Mouse (Mus musculus): ENCODE results near the gene Pcbd1.

Gene Pcbd1

DNA sequence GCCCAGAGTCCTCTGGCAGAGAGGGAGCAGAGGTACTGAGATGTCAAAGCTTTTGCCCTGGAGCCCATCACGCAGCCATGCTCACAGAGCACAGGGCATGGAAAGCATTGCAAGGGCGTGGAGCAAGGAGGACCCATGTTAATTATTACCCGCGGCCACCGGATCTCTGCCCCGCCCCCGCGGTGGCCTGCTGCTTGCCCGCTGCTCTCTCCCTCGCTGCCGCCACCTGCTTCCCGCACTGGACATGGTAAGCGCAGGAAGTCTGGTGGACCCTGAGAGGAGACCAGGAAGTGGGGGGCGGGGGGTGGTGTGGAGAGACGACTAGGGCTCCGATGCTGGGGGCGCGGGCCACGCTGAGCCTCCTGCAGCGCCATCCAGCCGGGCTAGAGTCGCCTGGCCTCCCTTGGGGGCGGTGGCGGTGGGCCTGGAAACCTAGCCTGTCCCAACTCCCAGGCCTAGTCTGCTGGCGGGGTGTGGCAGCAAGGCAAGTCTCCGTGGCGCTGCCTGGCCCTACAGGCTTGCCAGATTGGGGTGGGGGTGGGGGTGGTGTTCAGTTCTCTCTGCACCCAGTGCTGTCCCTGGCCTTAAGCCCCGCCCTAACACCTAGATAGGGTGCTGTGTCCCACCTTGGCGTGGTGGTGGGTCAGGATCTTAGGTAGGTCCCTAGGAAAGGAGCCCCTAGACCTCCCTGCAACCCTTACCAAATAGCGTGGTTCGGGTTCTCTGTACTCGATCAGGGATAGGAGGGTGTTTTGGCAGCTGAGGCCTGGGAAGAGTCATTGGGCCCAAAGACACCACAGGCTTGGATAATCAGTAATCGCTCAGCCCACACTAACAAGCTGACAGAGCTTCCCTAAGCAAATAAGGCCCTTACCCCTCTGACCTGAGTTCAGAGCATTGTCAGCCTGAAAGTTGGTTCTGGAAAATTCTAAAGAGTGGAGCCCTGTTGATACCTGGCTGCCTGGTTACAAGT lies at the start of gene Pcbd1:
Pcbd1 (plus strand) TSS at position 162 of the 973 bp plus-strand sequence.
- peak; percentile 61 for DNase-seq

DNA sequence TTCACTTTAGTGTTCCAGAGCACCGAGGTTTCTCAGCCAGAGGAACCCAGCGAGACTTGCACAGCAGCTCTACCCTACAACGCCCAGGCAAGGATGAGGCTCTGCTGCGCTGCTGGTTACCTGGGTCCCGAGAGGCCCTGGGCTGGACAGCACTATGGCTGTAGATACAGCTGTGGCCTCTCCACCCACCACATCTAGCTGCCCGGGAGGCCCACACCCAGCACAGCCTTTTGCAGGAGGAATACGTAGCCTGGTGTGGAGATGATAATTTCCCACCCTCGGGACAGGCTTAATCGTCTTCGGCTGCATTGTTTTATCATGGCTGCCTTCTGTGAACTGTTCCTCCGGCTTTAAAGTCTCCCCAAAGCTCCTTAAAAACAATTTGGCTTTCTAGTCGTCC lies 49.5 kb upstream of the Pcbd1 start:
- no peak for DNase-seq

DNA sequence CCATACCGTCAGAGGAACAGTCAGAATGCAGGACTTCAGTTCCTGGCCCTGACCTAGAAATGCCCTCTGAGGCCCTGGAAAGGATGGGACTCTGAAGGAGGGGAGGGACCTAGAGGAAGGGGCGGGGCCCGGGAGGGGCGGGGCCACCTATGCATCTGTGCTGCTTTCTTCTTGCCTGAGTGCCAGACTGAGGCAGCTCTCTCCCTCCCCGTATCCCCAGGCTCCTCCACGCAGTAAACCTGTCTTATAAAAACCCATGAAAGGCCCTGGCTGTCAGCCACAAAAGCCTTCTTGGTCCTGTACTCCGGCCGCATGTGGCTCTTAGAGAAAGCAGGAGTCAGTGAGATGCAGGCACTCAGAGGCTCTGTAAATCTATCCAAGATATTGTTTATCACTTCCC lies 44.0 kb upstream of the Pcbd1 start:
- no peak for DNase-seq

DNA sequence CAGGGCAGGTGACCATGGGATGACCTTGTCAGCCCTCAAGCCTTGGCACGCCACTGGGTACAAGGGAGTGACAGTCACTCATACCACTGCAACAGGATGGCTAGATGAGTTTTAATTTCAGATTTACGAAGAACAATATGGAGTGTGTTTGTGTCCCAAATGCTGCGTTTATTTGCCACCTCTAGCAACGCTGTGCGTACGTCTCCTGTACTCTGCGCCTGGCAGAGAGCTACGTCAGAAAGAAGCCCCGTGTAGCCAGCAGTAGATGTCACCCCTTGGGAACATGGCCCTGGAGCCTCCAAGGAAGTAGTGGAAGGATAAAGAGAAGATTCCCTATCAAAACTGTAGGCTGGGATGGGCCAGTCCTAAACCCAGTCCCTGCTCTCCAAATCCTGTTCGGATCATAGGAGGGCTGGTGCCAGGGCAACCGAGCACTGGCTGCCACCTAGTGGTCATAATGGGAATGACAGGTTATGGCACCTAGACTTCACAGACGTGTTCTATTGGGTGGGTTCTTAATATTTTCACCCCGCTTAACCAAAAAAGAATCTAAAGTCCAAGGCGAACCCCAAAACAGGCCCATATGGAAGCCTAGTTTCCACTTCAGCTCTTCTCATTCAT lies 37.0 kb upstream of the Pcbd1 start:
- DNase-seq: peak; percentile 46

DNA sequence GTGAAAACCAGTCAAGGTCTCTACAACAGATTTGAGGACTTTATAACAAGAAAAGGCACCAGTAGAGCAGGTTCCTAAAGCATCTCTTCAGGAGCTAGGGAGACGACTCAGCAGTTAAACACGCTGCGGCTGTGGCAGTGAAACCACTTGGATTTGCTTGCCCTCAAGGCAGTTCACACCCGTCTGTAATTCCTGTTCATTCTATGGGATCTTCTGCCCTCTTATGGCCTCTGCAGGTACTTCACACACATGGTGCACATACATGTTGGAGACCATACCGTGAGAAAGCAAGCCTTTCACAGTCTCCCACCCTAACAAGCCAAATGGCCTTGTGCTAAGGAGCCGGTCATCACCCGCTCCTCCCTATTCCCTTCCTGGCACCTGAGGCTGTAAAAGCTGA lies 32.5 kb upstream of the Pcbd1 start:
- DNase-seq: no peak

DNA sequence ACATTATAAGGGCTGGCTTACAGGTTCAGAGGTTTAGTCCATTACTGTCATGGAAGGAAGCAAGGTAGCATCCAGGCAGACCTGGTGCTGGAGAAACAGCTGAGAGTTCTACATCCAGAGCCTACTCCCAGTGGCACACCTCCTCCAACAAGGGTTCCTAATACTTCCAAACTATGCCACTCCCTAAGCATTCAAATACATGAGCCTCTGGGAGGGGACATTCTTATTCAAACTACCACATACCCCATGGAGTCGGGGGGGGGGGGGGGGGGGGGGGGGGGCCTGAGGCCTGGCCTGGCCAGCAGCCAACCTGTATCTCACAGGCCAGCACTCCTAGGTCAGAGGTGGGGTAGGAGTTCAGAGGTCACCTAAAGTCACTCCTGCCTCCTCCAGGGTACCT lies 30.0 kb upstream of the Pcbd1 start:
- DNase-seq: no peak

DNA sequence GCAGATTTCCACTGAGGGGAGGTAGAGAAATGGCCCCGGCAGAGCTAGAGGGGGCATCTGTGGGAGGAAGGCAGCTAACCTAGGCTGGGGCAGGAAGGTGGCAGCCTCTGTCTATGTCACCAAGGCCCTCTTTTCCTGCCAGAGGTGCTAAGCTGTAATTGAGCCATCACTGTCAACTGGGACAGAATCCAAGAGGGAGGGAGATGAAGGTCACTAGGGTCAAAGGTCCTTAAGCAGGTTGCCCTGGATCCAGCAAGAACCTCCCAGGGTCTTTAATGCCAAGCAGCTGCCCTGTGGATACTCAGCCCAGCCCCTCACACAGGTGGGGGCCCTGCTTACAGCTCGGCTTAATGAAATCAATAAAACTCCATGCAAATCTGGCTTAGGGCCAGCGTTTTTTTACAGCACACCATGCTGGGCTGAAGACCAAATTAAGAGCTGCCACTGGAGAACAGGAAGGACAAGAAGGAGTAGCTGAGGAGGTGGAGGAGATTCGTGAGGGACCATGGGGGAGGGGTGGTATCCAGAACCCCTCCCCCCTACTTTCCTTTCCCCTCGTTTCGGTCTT lies 29.5 kb upstream of the Pcbd1 start:
- no peak for DNase-seq

DNA sequence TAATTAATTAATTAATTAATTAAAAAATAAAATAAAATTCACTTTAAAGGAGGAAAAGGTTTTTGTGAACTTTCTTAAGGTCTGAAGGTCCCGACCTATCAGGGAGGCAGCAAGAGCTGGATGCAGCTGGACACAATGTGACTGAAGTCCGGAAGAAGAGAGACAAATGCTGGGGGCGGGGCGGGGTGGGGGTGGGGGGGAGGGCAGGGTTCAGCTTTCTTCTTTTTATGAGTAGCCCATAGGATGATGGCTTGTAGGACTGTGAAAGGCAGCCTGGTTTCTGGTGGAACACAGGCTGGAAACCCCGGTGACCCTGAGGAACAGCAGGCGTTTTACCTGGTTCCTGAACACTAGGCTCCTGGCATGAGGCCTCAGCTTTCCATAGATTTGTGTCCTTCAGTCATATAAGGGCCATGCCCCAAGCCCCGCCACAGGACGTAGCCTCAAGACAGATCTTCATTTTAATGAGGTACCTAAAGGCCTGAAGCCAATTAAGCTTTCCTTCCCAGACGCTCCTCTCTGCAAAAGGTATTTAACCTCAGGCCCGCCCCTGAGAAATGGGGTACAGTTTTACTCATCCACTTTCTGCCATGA lies 25.8 kb upstream of the Pcbd1 start:
- DNase-seq: no peak

DNA sequence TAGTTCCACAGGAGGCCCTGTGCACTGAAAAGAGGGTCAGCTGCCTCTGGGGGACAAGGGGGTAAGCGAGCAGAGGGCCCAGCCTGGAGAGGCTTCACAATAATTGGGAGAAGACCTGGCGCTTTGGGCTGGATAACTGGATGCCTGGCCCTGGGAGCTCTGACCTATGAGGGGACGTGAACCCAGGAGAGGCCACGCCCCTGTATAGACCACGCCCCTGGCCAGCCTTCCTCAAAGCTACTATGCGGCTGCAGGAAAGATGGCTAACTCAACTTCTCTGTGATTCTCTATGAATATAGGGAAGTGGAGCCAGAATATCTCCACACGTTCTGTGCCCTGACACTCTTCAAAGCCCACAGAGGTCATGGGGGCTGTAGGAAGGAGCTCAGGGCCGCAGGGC lies 24.5 kb upstream of the Pcbd1 start:
- no peak for DNase-seq

DNA sequence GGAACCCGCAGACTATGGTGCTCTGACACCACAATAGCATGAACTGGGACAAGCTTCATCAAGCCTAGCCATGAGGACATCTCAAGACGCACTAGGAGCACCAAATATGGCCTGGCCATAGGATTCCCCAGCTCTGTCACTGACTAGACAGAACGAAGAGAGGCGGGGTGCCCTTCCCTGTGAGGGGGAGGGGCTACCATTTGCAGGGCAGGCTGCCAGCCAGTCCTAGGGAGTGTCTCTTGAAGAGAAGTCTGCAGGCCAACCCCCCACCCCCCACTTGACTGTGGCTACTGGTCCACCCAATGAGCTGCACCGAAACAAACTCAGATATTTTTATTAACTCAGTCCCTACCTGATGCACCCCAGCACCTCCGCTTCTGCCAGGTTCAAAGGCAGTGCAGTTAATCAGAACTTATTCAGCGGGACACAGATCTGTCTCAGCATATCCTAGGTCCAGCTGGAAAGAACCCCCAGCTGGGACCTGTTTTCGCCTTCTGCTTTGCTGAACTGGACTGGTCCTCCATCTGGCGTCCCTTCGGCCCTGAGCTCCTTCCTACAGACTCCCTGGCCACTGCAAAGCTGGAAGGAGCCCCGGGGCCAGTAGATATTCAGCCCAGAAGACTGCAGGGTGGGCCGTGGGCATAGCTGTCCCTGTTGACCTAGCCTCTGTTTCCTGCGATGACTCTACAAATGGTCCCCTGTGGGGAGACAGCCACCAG lies 23.7 kb upstream of the Pcbd1 start:
- peak; percentile 47 for DNase-seq

DNA sequence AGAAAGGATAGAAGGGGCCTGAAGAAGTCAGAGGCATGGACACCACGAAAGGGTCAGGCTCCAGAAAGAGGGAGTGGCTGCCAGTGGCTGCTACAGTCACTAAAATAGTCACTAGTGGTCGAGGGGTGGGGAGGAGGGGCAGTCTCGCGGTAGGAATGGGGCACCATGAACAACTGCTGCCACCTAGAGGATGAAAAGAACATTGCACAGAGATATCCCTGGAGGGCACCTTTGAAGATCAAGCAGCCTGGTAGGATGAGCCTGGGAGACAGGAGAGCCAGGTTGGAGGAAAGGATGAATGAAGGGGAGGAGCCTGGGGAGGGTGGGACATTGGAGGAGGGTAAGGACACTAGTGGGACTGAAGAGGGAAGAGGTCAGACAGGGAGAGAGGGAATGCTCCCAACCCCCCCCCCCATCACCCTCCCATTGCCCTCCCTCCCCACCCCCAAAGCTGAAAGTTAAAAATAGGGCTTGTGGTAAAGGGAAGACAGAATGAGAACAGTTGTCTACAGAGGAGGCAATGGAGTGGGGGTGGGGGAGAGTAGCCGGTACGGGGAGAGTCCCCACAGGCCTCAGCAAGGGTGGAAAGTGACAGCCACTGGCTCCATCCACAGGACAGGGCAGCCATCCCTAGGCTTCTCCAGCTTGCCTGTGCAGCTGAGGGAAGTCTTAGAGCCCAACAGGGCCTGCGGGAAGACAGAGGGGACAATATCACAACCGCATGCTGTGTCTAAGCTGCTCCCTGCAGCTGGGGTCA lies 20.5 kb upstream of the Pcbd1 start:
- DNase-seq: peak; percentile 48

DNA sequence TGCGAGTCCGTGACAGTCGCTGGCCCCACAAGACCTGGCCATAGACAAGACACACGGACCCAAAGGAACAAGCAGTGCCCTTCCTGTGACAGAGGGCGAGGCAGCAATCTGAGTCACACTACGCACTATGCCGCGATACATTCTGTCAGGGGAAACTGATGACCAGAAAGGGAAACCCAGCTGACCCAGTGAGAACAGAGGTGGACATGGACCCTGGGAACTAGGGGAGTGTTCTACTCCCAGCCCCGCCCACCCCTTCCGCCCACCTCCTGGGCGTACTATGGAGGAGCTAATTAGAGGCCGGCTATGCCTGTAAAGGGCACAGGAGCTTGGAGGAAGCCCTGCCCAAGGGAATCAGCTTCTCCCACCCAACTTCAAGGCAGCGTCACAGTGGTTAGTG lies 19.9 kb upstream of the Pcbd1 start:
- no peak for DNase-seq

DNA sequence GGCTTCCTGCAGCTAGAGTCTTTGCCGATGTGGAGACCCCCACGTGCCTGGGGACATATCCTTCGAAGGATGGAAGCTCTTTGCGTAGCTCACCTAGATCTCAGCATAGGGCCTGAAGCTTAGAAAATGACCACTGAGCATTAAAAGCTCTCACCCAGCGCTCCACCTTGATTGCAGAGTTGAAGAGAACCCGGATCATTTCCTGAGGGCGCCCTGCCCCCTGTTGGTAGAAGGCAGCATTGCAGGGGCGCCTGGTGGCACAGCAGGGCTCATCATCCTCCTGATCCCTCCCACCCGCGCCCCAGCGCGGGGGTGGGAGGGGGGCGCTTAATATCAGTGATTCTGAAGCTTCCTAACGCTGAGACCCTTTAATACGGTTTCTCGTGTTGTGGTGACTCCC lies 16.8 kb upstream of the Pcbd1 start:
- peak; percentile 49 for DNase-seq

DNA sequence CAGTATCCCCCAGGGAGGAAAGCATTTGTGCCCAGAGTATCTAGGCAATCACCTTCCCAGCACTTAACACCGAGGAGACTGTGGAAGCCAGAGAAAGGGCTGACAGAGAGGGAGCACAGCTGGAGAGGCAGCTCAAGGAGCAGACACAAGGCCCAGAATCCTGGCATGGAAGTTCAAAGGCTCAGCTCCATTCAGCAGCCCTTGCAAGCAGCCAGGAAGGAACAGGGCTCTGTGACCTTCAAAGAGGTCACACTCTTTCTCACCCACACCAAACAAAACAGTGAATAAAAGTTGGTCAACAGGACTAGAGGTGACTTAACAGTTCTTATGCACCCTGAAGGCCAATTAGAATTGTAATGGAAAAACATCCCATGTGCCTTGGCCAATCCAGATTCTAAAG lies 14.5 kb upstream of the Pcbd1 start:
- no peak for DNase-seq

DNA sequence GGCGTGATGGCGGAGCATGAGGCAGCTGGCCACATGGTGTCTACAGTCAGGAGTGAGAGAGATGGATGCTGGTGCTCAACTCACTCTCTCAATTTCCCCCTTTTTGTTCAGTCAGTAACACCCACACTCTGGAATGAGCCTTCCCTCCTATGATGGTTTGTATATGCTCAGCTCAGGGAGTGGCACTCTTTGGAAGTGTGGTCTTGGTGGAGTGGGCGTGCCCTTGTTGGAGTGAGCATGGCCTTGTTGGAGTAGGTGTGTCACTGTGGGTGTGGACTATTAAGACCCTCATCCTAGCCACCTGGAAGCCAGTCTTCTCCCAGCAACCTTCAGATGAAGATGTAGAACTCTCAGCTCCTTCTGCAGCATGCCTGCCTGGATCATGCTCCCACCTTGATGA lies 13.5 kb upstream of the Pcbd1 start:
- DNase-seq: no peak

DNA sequence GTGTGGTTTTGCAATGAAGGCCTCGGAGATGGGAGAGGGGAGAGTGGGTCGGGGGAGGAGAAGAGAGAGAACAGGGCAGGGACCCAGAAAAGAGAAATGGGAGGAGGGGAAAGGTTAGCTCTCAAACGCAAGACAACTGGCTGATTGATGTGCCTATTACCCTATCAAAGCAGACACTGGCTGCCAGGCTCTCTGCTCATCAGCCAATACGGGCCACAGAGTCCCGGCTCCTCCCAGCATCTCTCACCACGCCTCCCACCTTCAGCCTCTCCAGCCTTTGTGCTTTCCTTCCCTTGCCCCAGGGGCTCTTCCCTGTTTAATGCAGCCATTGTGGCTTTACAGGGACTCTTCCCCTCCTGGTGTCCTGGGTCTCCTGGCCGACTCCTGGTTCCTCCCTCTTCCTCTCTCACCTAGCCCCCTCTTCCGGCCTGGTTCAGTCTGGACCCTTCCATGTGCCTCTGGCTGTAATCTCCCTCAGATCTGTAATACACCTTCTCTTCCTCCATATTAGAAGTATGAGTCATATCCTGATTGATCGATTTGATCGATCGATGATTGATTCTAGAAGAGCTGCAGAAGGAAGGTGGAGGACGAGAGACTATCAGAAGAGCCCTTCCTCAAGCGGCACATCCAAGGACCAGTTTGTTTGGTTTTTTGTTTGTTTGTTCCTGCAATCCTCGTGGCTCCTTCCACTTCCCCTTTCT lies 8.8 kb upstream of the Pcbd1 start:
- no peak for DNase-seq

DNA sequence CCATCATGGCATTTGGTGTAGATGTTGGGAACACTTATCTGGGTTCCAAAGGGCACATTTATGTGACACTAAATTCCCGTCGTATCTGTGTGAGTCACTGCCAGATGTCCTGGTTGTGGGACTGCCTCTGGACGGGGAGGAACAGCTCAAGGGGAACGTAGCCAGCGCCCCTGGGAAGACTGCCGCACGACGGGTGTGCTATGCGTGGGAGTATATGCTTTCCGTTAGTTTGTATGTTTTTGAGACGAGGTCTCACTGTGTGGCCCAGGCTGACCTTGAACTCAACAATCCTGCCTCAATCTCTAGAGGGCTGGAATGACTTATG lies 8.2 kb upstream of the Pcbd1 start:
- no peak for DNase-seq

DNA sequence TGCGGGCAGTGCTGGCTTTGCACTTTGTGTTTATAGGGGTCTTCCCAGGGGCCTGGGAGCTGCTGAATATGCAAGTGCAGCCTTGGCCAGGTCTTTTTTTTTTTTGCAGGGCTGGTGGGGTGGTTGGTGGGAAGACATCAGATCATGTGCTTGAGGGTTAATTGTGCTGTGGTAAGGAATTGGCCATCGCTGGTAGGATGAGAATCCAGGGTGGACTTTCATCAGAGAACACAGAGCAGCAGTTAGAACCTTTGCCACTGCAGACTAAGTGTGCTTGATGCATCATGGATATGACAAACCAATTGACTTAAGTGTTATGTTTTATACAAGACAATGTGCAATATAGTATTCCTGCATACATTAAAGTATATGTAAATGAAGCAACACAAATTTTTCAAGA lies 3.8 kb upstream of the Pcbd1 start:
- no peak for DNase-seq

DNA sequence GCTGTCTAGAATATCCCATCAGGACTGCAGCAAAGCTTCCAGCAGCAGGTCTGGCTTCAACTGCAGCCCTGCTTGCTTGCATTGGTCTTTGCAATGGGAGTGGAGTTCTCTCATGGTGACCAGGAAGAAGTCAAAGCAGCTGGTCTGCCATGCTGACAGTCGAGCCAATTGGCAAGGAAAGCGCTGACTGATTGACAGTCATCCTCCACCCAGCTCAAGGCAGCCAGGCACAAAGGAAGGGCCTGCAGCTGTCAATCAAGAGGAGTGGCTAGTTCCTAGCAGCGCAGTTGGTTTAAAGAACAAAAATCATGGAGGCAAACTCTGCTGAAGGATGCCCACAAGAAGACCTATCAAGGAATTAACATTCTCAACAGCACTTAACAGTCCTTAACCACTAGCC lies 2.6 kb upstream of the Pcbd1 start:
- no peak for DNase-seq

DNA sequence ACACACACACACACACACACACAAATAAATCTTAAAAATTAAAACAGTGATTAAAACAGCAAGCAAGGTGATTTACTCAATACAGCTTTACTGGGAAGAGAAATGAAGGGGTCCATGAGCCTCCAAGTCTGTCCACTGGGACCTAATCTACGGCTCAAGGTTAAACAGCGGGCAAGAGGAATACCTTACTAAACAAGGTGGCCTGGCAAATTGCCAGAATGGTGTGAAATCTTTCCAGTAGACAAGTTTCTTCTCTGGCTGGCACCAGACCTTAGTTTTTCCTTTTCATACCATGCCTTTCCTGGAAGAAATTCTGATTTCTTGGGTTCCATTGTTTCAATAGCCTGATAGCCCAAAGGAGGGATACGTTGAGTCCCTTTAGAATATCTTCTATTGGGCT lies 663 bp upstream of the Pcbd1 start:
- DNase-seq: no peak

DNA sequence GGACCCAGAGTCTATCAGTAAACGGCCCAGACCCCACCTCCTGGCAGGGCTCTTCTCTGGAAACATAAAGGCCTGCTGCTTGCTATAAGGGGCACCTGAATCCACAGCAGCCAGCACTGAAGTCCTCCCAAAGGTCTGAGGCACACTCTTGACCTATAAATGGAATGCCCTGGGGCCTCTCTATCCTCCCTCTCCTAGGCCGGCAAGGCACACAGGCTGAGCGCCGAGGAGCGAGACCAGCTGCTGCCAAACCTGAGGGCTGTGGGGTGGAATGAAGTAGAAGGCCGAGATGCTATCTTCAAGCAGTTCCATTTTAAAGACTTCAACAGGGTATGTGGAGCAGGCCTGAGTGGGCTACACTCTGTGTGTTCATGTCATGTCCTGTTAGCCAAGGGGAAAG lies 2.7 kb downstream of the Pcbd1 start:
- DNase-seq: no peak

Data from cerebellum, adult 11-12 months (tissue).